Mouse (Mus musculus): Measurements from ENCODE around the gene Mdm4.

- TF ChIP-seq CTCF (IDR thresholded peaks at IDR 0.05; ENCODE audit: low read depth) (no peak), EP300 (IDR thresholded peaks at IDR 0.05; ENCODE audit: low read depth) (no peak)
Observed at GRCm38 (mm10) chr1:133057345-133058034, 27.1 kb upstream of the Mdm4 start.
